Mouse (Mus musculus) liver, embryonic 14.5 days (tissue): ENCODE results near the gene Aldoc. TPM values are rescaled to one million over a fixed set of nuclear protein-coding genes. Genes with fewer than 3 reads are reported as not detected.

Experiments used
- ATAC-seq: fragments of 200-750 bp; cut with Nextera tagmentation; 2 replicates; pipeline ENCODE4 v1.8.0; 2017; ENCODE audit warnings: moderate number of reproducible peaks, mild to moderate bottlenecking, moderate library complexity; ENCODE audit not compliant: insufficient read depth
- DNase-seq, 3 experiments: peaks; one replicate each; pipeline ENCODE4 v3.0.0-alpha.2; 2012 to 2013; ENCODE audit warnings: low read depth in 3 of 3, low spot score in 3 of 3
- H3K27ac ChIP-seq: fragments of 300-500 bp; sonication (generic); 2 replicates; pipeline ENCODE4 v1.5.1; 2014; ENCODE audit warnings: moderate library complexity, mild to moderate bottlenecking, control low read depth, inconsistent platforms
- H3K27me3 ChIP-seq: fragments of 300-500 bp; sonication (generic); 2 replicates; pipeline ENCODE4 v1.6.1; 2014; ENCODE audit warnings: mild to moderate bottlenecking, low read length, moderate library complexity; ENCODE audit not compliant: control insufficient read depth, insufficient read depth
- H3K36me3 ChIP-seq: fragments of 300-500 bp; sonication (generic); replicated peaks from 2 replicates; pipeline ENCODE4 v1.6.1; 2014; ENCODE audit warnings: low read depth; ENCODE audit not compliant: control insufficient read depth, insufficient read depth
- H3K4me1 ChIP-seq, 2 experiments: fragments of 200-500 bp in 1 of 2; fragments of 300-500 bp in 1 of 2; sonication (generic) in 1 of 2; replicated peaks; 2 replicates each; pipeline ENCODE4 v1.6.1; 2012 to 2014; ENCODE audit warnings: antibody characterized with exemption in 1 of 2, inconsistent platforms in 1 of 2, low read length in 1 of 2; ENCODE audit not compliant: control insufficient read depth in 2 of 2, insufficient read depth in 2 of 2
- H3K4me2 ChIP-seq: fragments of 300-500 bp; sonication (generic); 2 replicates; pipeline ENCODE4 v1.6.1; 2014; ENCODE audit warnings: low read depth, mild to moderate bottlenecking, control low read depth, moderate library complexity
- H3K4me3 ChIP-seq, 2 experiments: fragments of 200-500 bp in 1 of 2; fragments of 300-500 bp in 1 of 2; sonication (generic) in 1 of 2; 2 replicates each; pipeline ENCODE4 v1.5.1; 2012 to 2014; ENCODE audit warnings: low read depth in 2 of 2, low read length in 2 of 2, mild to moderate bottlenecking in 2 of 2, control low read depth in 1 of 2, inconsistent platforms in 1 of 2, moderate library complexity in 1 of 2; ENCODE audit not compliant: insufficient read depth in 1 of 2
- H3K9ac ChIP-seq: fragments of 300-500 bp; sonication (generic); replicated peaks from 2 replicates; pipeline ENCODE4 v1.6.1; 2014; ENCODE audit warnings: mild to moderate bottlenecking, control low read depth, moderate library complexity
- H3K9me3 ChIP-seq: fragments of 300-500 bp; sonication (generic); 2 replicates; pipeline ENCODE4 v1.6.1; 2016; ENCODE audit warnings: low read length, mixed read lengths; ENCODE audit not compliant: control insufficient read depth
- CTCF ChIP-seq: IDR thresholded peaks from 2 replicates; pipeline ENCODE4 v1.5.1; 2016; ENCODE audit warnings: antibody characterized with exemption, low read depth, control low read depth
- EP300 ChIP-seq: IDR thresholded peaks from 2 replicates; pipeline ENCODE4 v1.6.1; 2016; ENCODE audit warnings: antibody characterized with exemption, low read depth
- WGBS: fragments of 180-500 bp; shearing (Covaris S2); extraction: QIAGEN DNeasy Blood & Tissue Kit; methylation state at CpG from one replicate; pipeline ENCODE4 v1.1.7; 2014; ENCODE audit not compliant: insufficient replicate concordance; 5-methylcytosine and 5-hydroxymethylcytosine counted together
- polyA plus RNA-seq, 2 experiments: library from polyadenylated mRNA; depleted of rRNA in 1 of 2; stranded (reverse) in 1 of 2; unstranded in 1 of 2; fragments of >200 nt; fragmentation: Nextera tagmentation in 1 of 2; extraction: Ambion mirVana in 1 of 2; gene quantifications; 2 replicates each; pipeline versions ENCODE4 v1.2.1 to v1.2.3; 2012 to 2014

Aldoc gene
- polyA plus RNA-seq, 2 experiments: 4.2 to 6.0 TPM

- Histone ChIP-seq H3K9ac (no peak overlapping the region), H3K27ac (no peak overlapping the region), H3K4me1 (peaks cover 1 to 4% of the 10 kb centered on the region in 2 experiments; a peak in 1 of 4 replicates), H3K4me3 (no peak overlapping the region), H3K9me3 (no peaks in the 10 kb centered on the region), H3K27me3 (no peaks in the 10 kb centered on the region), H3K36me3 (no peaks in the 10 kb centered on the region), H3K4me2 (no peak overlapping the region)
- DNase-seq (no peak), ATAC-seq (no peak)
- 50% methylated on average over 6 of the region's 6 CpGs for WGBS
- no peak for TF ChIP-seq EP300
- no peak for TF ChIP-seq CTCF
These were observed 32.1 kb downstream of the Aldoc start for GRCm38 (mm10) chr11:78354905-78355304.

GRCm38 (mm10) chr11:78355471-78356238, 32.9 kb downstream of the Aldoc start:
- no peak for TF ChIP-seq EP300
- peak; percentile 90 for TF ChIP-seq CTCF
- Histone ChIP-seq H3K36me3 (no peaks in the 10 kb centered on the region), H3K4me3 (no peak overlapping the region), H3K4me1 (peaks cover 0 to 2% of the 10 kb centered on the region in 2 experiments; a peak in 1 of 4 replicates), H3K27me3 (no peaks in the 10 kb centered on the region), H3K27ac (no peak overlapping the region), H3K4me2 (no peak overlapping the region), H3K9me3 (no peaks in the 10 kb centered on the region), H3K9ac (no peak overlapping the region)
- WGBS: 28% methylated on average over 4 of the region's 4 CpGs
- no peak for ATAC-seq
- no peak for DNase-seq

GRCm38 (mm10) chr11:78358330-78359007, 35.7 kb downstream of the Aldoc start:
- no peak for ATAC-seq
- Histone ChIP-seq H3K4me1 (peaks cover 0 to 2% of the 10 kb centered on the region in 2 experiments; a peak in 1 of 4 replicates), H3K9me3 (no peaks in the 10 kb centered on the region), H3K4me3 (no peak overlapping the region), H3K27ac (no peak overlapping the region), H3K9ac (no peak overlapping the region), H3K27me3 (no peaks in the 10 kb centered on the region), H3K36me3 (no peaks in the 10 kb centered on the region), H3K4me2 (no peak overlapping the region)
- TF ChIP-seq CTCF (peak; percentile 87), EP300 (no peak)
- no peak for DNase-seq
- WGBS: 22% methylated on average over 22 of the region's 22 CpGs

GRCm38 (mm10) chr11:78360125-78360788, 37.5 kb downstream of the Aldoc start:
- Histone ChIP-seq H3K27me3 (no peaks in the 10 kb centered on the region), H3K4me1 (peaks cover 0 to 2% of the 10 kb centered on the region in 2 experiments; a peak in 1 of 4 replicates), H3K4me3 (peak overlapping the region; percentile 49 to 52), H3K4me2 (peak overlapping the region; percentile 72), H3K27ac (no peak overlapping the region), H3K9me3 (no peaks in the 10 kb centered on the region), H3K9ac (no peak overlapping the region), H3K36me3 (no peaks in the 10 kb centered on the region)
- ATAC-seq: peak; percentile 76; the same call in 1 of the 2 replicates
- TF ChIP-seq CTCF (peak; percentile 87), EP300 (no peak)
- 8% methylated on average over 13 of the region's 13 CpGs for WGBS
- peak; percentile 50 to 70 (median 57) for DNase-seq

- Histone ChIP-seq H3K27me3 (no peaks in the 10 kb centered on the region), H3K4me2 (peak overlapping the region; percentile 72; the same call in 1 of the 2 replicates), H3K36me3 (no peaks in the 10 kb centered on the region), H3K9ac (no peak overlapping the region), H3K27ac (no peak overlapping the region), H3K4me1 (peaks cover 0 to 2% of the 10 kb centered on the region in 2 experiments; a peak in 1 of 4 replicates), H3K4me3 (no peak overlapping the region), H3K9me3 (no peaks in the 10 kb centered on the region)
- no peak for DNase-seq
- ATAC-seq: no peak
- TF ChIP-seq CTCF (no peak), EP300 (no peak)
- 57% methylated on average over 2 of the region's 2 CpGs for whole genome bisulfite sequencing
These were observed 38.0 kb downstream of the Aldoc start for GRCm38 (mm10) chr11:78360789-78361131.
